Mouse (Mus musculus): ENCODE data around the gene Myo6. TPM values are rescaled to one million over a fixed set of nuclear protein-coding genes. Genes with fewer than 3 reads are reported as not detected.
A peak's percentile ranks its signal among the peaks of the same experiment; 100 is the strongest.
"Not testable (repeated sequence)": the region's sequence is repeated elsewhere in the genome, so short reads cannot be mapped to it uniquely, and the experiment has no call there.

Myo6 gene
- total RNA-seq, 2 experiments from 2014 or later, result 7.3 to 8.3 TPM

GRCm38 (mm10) chr9:80293056-80293584 is 128.3 kb downstream of the Myo6 start:
- no peak for DNase-seq
- intact Hi-C loops (cut with DNase I), result no loop called here
- no peak overlapping the region for H3K27ac ChIP-seq
- peak; percentile 49 for TF ChIP-seq CTCF (IDR thresholded peaks at IDR 0.05)
- H3K4me3 ChIP-seq, result no peak overlapping the region

GRCm38 (mm10) chr9:80296086-80296485 is 131.3 kb downstream of the Myo6 start:
- no peak for DNase-seq
- TF ChIP-seq CTCF (IDR thresholded peaks at IDR 0.05), result no peak
- H3K4me3 ChIP-seq, result no peak overlapping the region
- intact Hi-C loops (cut with DNase I), result no loop called here
- no peak overlapping the region for H3K27ac ChIP-seq

- no peak overlapping the region for H3K4me3 ChIP-seq
- no peak overlapping the region for H3K27ac ChIP-seq
- TF ChIP-seq CTCF (IDR thresholded peaks at IDR 0.05), result no peak
- DNase-seq, result no peak
- intact Hi-C loops (cut with DNase I), result no loop called here
Measured at GRCm38 (mm10) chr9:80299031-80299430, 134.2 kb downstream of the Myo6 start.

GRCm38 (mm10) chr9:80303518-80303917 is 138.7 kb downstream of the Myo6 start:
- Histone ChIP-seq H3K4me3 (no peak overlapping the region), H3K27ac (no peak overlapping the region)
- TF ChIP-seq CTCF (IDR thresholded peaks at IDR 0.05), result peak; percentile 39; the same call in 1 of the 2 replicates
- intact Hi-C loops (cut with DNase I), result no loop called here
- DNase-seq, result no peak

- intact Hi-C loops (cut with DNase I), result no loop called here
- DNase-seq, result no peak
- TF ChIP-seq CTCF (IDR thresholded peaks at IDR 0.05), result no peak
- no peak overlapping the region for H3K27ac ChIP-seq
- no peak overlapping the region for H3K4me3 ChIP-seq
Measured at GRCm38 (mm10) chr9:80306390-80306789, 141.6 kb downstream of the Myo6 start.

- H3K4me3 ChIP-seq, result no peak overlapping the region
- no peak for DNase-seq
- H3K27ac ChIP-seq, result no peak overlapping the region
- no peak for TF ChIP-seq CTCF (IDR thresholded peaks at IDR 0.05)
- intact Hi-C loops (cut with DNase I), result no loop called here
Measured at GRCm38 (mm10) chr9:80306853-80307252, 142.0 kb downstream of the Myo6 start.

- H3K27ac ChIP-seq, result no peak overlapping the region
- no peak for DNase-seq
- intact Hi-C loops (cut with DNase I), result no loop called here
- TF ChIP-seq CTCF (IDR thresholded peaks at IDR 0.05), result no peak
- no peak overlapping the region for H3K4me3 ChIP-seq
Measured at GRCm38 (mm10) chr9:80307629-80308028, 142.8 kb downstream of the Myo6 start.

- intact Hi-C loops (cut with DNase I), result no loop called here
- DNase-seq, result no peak
- Histone ChIP-seq H3K4me3 (no peak overlapping the region), H3K27ac (no peak overlapping the region)
- TF ChIP-seq CTCF (IDR thresholded peaks at IDR 0.05), result no peak
Measured at GRCm38 (mm10) chr9:80313610-80314009, 148.8 kb downstream of the Myo6 start.

- no peak for TF ChIP-seq CTCF (IDR thresholded peaks at IDR 0.05)
- H3K4me3 ChIP-seq, result no peak overlapping the region
- no peak for DNase-seq
- intact Hi-C loops (cut with DNase I), result no loop called here
- H3K27ac ChIP-seq, result no peak overlapping the region
Measured at GRCm38 (mm10) chr9:80315922-80316321, 151.1 kb downstream of the Myo6 start.

GRCm38 (mm10) chr9:80318027-80318426 is 153.2 kb downstream of the Myo6 start:
- no peak for DNase-seq
- no peak overlapping the region for H3K4me3 ChIP-seq
- TF ChIP-seq CTCF (IDR thresholded peaks at IDR 0.05), result no peak
- intact Hi-C loops (cut with DNase I), result no loop called here
- H3K27ac ChIP-seq, result no peak overlapping the region

GRCm38 (mm10) chr9:80321051-80321887 is 156.4 kb downstream of the Myo6 start:
- DNase-seq; H3K4me3 ChIP-seq; H3K27ac ChIP-seq; intact Hi-C loops (cut with DNase I): not testable (repeated sequence)

GRCm38 (mm10) chr9:80332153-80332552 is 167.3 kb downstream of the Myo6 start:
- no peak overlapping the region for H3K27ac ChIP-seq
- peak overlapping the region; percentile 65 for H3K4me3 ChIP-seq
- intact Hi-C loops (cut with DNase I), result no loop called here
- TF ChIP-seq CTCF (IDR thresholded peaks at IDR 0.05), result peak; percentile 58
- no peak for DNase-seq

GRCm38 (mm10) chr9:80333466-80333865 is 168.6 kb downstream of the Myo6 start:
- intact Hi-C loops (cut with DNase I), result no loop called here
- H3K27ac ChIP-seq, result no peak overlapping the region
- no peak for TF ChIP-seq CTCF (IDR thresholded peaks at IDR 0.05)
- H3K4me3 ChIP-seq, result peak overlapping the region; percentile 57
- DNase-seq, result no peak

Measured in gastrocnemius, adult 2 months (tissue).